Mouse (Mus musculus) myocyte (in vitro differentiated cells): ENCODE measurements around the gene Smok3c.

ENCODE experiments used
- CEBPB ChIP-seq: IDR thresholded peaks from 2 replicates; pipeline ENCODE4 v1.6.1; 2011; ENCODE audit warnings: mild to moderate bottlenecking, moderate library complexity; ENCODE audit not compliant: poor library complexity, insufficient read depth, severe bottlenecking
- E2F4 ChIP-seq: IDR thresholded peaks from one replicate; pipeline ENCODE4 v1.6.1; 2011; ENCODE audit warnings: mild to moderate bottlenecking, control low read depth, moderate library complexity; ENCODE audit not compliant: insufficient read depth
- MAX ChIP-seq: IDR thresholded peaks from one replicate; pipeline ENCODE4 v1.6.1; 2011; ENCODE audit warnings: low read depth, mild to moderate bottlenecking, control low read depth
- MYOD1 ChIP-seq, 3 experiments: IDR thresholded peaks; one replicate each; pipeline ENCODE4 v1.6.1; 2011; ENCODE audit warnings: control low read depth in 2 of 3, low read depth in 2 of 3, mild to moderate bottlenecking in 2 of 3, moderate library complexity in 1 of 3; ENCODE audit not compliant: insufficient read length in 2 of 3, control insufficient read depth in 1 of 3
- MYOG ChIP-seq, 3 experiments: IDR thresholded peaks; one replicate each; pipeline ENCODE4 v1.6.1; 2011; ENCODE audit warnings: control low read depth in 2 of 3, low read depth in 2 of 3, mild to moderate bottlenecking in 2 of 3; ENCODE audit not compliant: insufficient read length in 2 of 3, control insufficient read depth in 1 of 3, insufficient read depth in 1 of 3
- POLR2A ChIP-seq: IDR thresholded peaks from one replicate; pipeline ENCODE4 v1.6.1; 2011; ENCODE audit warnings: low read depth, mild to moderate bottlenecking, control low read depth, moderate library complexity; ENCODE audit not compliant: insufficient read length
- POLR2AphosphoS2 ChIP-seq: IDR thresholded peaks from one replicate; pipeline ENCODE4 v1.6.1; 2011; ENCODE audit warnings: low read depth, control low read depth; ENCODE audit not compliant: insufficient read length
- REST ChIP-seq: IDR thresholded peaks from one replicate; pipeline ENCODE4 v1.6.1; 2011; ENCODE audit warnings: mild to moderate bottlenecking, control low read depth, moderate library complexity; ENCODE audit not compliant: insufficient read depth, insufficient read length
- TCF12 ChIP-seq: IDR thresholded peaks from one replicate; pipeline ENCODE4 v1.6.1; 2011; ENCODE audit warnings: mild to moderate bottlenecking, control low read depth; ENCODE audit not compliant: poor library complexity, insufficient read depth, severe bottlenecking
- USF1 ChIP-seq: IDR thresholded peaks from one replicate; pipeline ENCODE4 v1.6.1; 2011; ENCODE audit warnings: low read depth, mild to moderate bottlenecking, control low read depth, moderate library complexity

- TF ChIP-seq POLR2A (peak; percentile 92), E2F4 (no peak), CEBPB (no peak), USF1 (no peak), TCF12 (no peak), MAX (no peak), MYOD1 (IDR thresholded peaks at IDR 0.05; ENCODE audit: control insufficient read depth in 1 of 3, insufficient read length in 2 of 3, low read depth in 2 of 3) (peak in 1 of 3 experiments; percentile 2), POLR2AphosphoS2 (peak; percentile 93), MYOG (IDR thresholded peaks at IDR 0.05; ENCODE audit: control insufficient read depth in 1 of 3, insufficient read depth in 1 of 3, insufficient read length in 2 of 3, low read depth in 2 of 3) (peak in 1 of 3 experiments; percentile 16), REST (no peak)
These were observed 32.0 kb downstream of the Smok3c start, which contains the start of gene Zkscan1 for GRCm38 (mm10) chr5:138084996-138085395.
